Mouse (Mus musculus) testis, adult 2 months (tissue): Measurements from ENCODE around the gene Gm20388.

Experiments
- CTCF ChIP-seq: fragments of 200-500 bp; IDR thresholded peaks from 2 replicates; pipeline ENCODE4 v1.5.1; 2012; ENCODE audit warnings: low read depth, mild to moderate bottlenecking, inconsistent platforms, low read length, moderate library complexity; ENCODE audit not compliant: control insufficient read depth, insufficient read depth, insufficient replicate concordance
- POLR2A ChIP-seq: fragments of 200-500 bp; IDR thresholded peaks from 2 replicates; pipeline ENCODE4 v1.6.1; 2012; ENCODE audit warnings: low read depth, mild to moderate bottlenecking, inconsistent platforms, low read length, moderate library complexity; ENCODE audit not compliant: control insufficient read depth

GRCm38 (mm10) chr8:120208113-120208512 is 297.5 kb downstream of the Gm20388 start:
- TF ChIP-seq CTCF = no peak
- no peak for TF ChIP-seq POLR2A
